Mouse (Mus musculus) liver, adult 2 months (tissue): ENCODE measurements around the gene Kbtbd4. TPM values are rescaled to one million over a fixed set of nuclear protein-coding genes. Genes with fewer than 3 reads are reported as not detected.
A peak's percentile ranks its signal among the peaks of the same experiment; 100 is the strongest.

Experiments
- DNase-seq: peaks from one replicate; pipeline ENCODE4 v3.0.0-alpha.2; 2011; ENCODE audit warnings: low read depth, low spot score; ENCODE audit errors: extremely low read depth
- H3K27ac ChIP-seq: fragments of 200-500 bp; replicated peaks from 2 replicates; pipeline ENCODE4 v1.5.1; 2012; ENCODE audit warnings: low read depth, mild to moderate bottlenecking, control low read depth, inconsistent platforms, low read length; ENCODE audit not compliant: insufficient read depth
- H3K27me3 ChIP-seq: fragments of 200-500 bp; 2 replicates; pipeline ENCODE4 v1.6.1; 2012; ENCODE audit warnings: mild to moderate bottlenecking, moderate library complexity, low read length, inconsistent platforms; ENCODE audit not compliant: control insufficient read depth, insufficient read depth
- H3K36me3 ChIP-seq: fragments of 200-500 bp; 2 replicates; pipeline ENCODE4 v1.6.1; 2012; ENCODE audit warnings: low read length, inconsistent platforms; ENCODE audit not compliant: control insufficient read depth, insufficient read depth
- H3K4me1 ChIP-seq: fragments of 200-500 bp; 2 replicates; pipeline ENCODE4 v1.6.1; 2011; ENCODE audit warnings: low read length; ENCODE audit not compliant: control insufficient read depth, insufficient read depth
- H3K4me3 ChIP-seq: fragments of 200-500 bp; 2 replicates; pipeline ENCODE4 v1.5.1; 2011; ENCODE audit warnings: low read depth, mild to moderate bottlenecking, control low read depth, low read length, moderate library complexity; ENCODE audit not compliant: insufficient read depth
- H3K79me2 ChIP-seq: fragments of 200-500 bp; 2 replicates; pipeline ENCODE4 v1.6.1; 2012; ENCODE audit warnings: inconsistent platforms, mild to moderate bottlenecking, low read length, moderate library complexity; ENCODE audit not compliant: control insufficient read depth, insufficient read depth
- H3K9ac ChIP-seq: fragments of 200-500 bp; 2 replicates; pipeline ENCODE4 v1.6.1; 2012; ENCODE audit warnings: low read depth, mild to moderate bottlenecking, control low read depth, inconsistent platforms, low read length
- CTCF ChIP-seq: fragments of 200-500 bp; IDR thresholded peaks from 2 replicates; pipeline ENCODE4 v1.5.1; 2011; ENCODE audit warnings: low read depth, low read length, control low read depth
- POLR2A ChIP-seq: fragments of 200-500 bp; IDR thresholded peaks from 2 replicates; pipeline ENCODE4 v1.6.1; 2011; ENCODE audit warnings: low read length, control low read depth; ENCODE audit not compliant: insufficient read depth; ENCODE audit errors: extremely low read depth
- WGBS: fragments of 180-500 bp; shearing (Covaris S2); methylation state at CpG from one replicate; pipeline ENCODE4 v1.1.7; 2018; 5-methylcytosine and 5-hydroxymethylcytosine counted together
- polyA plus RNA-seq: library from polyadenylated mRNA; depleted of rRNA; stranded (reverse); fragments of >200 nt; gene quantifications from 2 replicates; pipeline ENCODE4 v1.2.3, GENCODE M21; 2012
- total RNA-seq: library from RNA; depleted of rRNA; stranded (reverse); fragments of >200 nt; gene quantifications from 2 replicates; pipeline ENCODE4 v1.2.3, GENCODE M21; 2014

The Kbtbd4 gene
- total and polyA plus RNA-seq, 2 experiments: 9.0 to 13.5 TPM

DNA sequence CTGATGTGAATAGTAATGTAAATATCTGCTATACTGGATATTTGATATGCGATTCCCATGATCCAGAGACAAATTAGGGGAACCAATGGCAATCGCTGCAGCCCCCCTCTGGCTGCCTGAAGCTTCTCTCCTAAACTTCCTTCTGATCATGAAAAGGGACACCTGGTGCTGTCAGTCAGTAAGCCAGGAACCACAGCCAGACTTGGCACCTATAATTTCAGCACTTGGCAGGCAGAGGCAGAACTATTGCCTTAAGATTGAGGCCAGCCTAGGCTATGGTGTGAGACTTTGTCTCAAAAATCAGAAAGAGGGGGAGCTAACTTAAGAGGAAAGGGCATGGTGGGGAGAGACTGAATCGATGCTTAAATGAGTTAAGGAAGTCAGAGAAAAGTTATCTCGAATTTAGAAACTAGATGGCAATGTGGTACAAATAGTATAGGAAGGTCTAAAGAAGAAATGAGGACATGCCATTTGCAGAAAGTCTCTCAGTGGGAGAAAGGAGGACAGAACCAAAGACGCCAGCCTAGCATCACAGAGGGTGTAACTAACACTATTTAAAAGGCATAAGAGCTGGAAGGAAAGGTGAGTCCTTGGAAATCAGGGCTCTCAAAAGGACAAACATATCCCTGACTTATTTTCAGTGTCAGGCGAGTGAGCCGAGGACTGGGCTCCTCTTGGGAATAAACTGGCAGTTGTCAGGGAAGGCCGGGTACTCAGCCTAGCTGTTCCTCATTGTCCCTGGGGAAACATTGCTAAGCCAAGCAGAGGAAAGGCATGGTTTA lies 33.2 kb upstream of the Kbtbd4 start:
- Histone ChIP-seq H3K4me3 (no peak overlapping the region), H3K79me2 (no peaks in the 10 kb centered on the region), H3K36me3 (peaks cover 12% of the 10 kb centered on the region), H3K27ac (no peak overlapping the region), H3K9ac (no peak overlapping the region), H3K27me3 (no peaks in the 10 kb centered on the region), H3K4me1 (no peaks in the 10 kb centered on the region)
- DNase-seq: no peak
- TF ChIP-seq POLR2A (no peak), CTCF (no peak)
- 75% methylated on average over 8 of the region's 8 CpGs for WGBS

GRCm38 (mm10) chr2:90874025-90874424 lies 30.5 kb upstream of the Kbtbd4 start:
- Histone ChIP-seq H3K79me2 (no peaks in the 10 kb centered on the region), H3K4me3 (no peak overlapping the region), H3K9ac (no peak overlapping the region), H3K27me3 (no peaks in the 10 kb centered on the region), H3K4me1 (no peaks in the 10 kb centered on the region), H3K36me3 (no peaks in the 10 kb centered on the region), H3K27ac (no peak overlapping the region)
- no peak for TF ChIP-seq POLR2A
- no peak for TF ChIP-seq CTCF
- 88% methylated on average over 1 of the region's 1 CpGs for WGBS
- DNase-seq: peak; percentile 54

DNA sequence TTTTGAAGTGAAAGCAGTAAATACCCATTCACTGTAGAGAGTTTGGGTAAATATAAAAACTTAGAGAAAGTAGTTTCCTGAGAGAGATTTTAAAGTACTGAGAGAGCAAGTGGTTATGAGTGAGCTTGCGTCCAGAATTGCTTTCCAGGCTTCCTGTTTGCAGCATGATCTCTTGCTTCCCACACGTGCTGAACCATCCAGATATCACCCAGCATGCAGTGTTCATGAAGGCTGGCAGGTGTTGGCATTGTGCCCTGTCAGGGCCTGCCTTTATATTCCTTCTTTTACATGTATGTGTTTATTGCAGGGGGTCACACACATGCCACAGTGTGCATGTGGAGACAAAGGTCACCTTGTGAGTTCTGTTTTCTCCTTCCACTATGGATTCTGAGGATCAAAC lies 29.3 kb upstream of the Kbtbd4 start:
- no peaks in the 10 kb centered on the region for H3K36me3 ChIP-seq
- TF ChIP-seq CTCF (no peak), POLR2A (no peak)
- H3K27ac ChIP-seq: no peak overlapping the region
- H3K4me1 ChIP-seq: no peaks in the 10 kb centered on the region
- no peak for DNase-seq
- H3K4me3 ChIP-seq: no peak overlapping the region
- no peaks in the 10 kb centered on the region for H3K27me3 ChIP-seq
- no peak overlapping the region for H3K9ac ChIP-seq
- 79% methylated on average over 2 of the region's 2 CpGs for WGBS
- no peaks in the 10 kb centered on the region for H3K79me2 ChIP-seq

DNA sequence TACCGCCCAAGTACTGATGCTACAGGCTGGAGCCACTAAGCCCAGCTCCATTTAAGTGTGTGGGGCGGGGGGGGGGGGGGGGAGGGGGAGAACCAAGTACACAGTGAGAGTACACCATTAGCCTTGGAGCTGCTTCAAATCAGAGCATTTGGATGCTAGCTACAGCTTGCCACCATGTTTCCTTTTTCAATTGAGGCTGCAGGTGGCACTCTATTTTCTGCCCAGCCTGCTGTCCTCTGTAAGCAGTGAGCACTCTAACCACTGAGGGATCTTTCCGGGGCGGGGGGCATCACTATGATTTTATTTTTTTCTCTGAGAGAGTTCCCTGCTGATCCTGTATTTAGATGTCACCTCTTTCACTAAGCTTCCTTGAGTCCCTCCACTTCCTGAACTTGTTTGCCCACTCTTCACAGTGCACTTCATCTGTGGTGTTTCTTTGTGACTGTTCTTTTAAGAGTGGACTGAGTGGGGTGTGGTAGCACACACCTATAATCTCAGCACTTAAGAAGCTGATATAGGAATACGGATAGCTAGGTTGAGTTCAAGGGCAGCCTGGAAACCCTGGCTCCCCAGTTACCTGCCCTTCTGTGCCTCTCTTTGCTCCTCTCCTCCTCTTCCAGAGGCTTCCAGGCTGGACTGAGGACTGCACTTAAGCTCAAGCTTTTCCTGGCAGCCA lies 26.8 kb upstream of the Kbtbd4 start:
- Histone ChIP-seq H3K27ac (no peak overlapping the region), H3K27me3 (no peaks in the 10 kb centered on the region), H3K4me3 (no peak overlapping the region), H3K4me1 (no peaks in the 10 kb centered on the region), H3K79me2 (no peaks in the 10 kb centered on the region), H3K36me3 (no peaks in the 10 kb centered on the region), H3K9ac (no peak overlapping the region)
- WGBS: 67% methylated on average over 5 of the region's 5 CpGs
- TF ChIP-seq CTCF: no peak
- no peak for DNase-seq

DNA sequence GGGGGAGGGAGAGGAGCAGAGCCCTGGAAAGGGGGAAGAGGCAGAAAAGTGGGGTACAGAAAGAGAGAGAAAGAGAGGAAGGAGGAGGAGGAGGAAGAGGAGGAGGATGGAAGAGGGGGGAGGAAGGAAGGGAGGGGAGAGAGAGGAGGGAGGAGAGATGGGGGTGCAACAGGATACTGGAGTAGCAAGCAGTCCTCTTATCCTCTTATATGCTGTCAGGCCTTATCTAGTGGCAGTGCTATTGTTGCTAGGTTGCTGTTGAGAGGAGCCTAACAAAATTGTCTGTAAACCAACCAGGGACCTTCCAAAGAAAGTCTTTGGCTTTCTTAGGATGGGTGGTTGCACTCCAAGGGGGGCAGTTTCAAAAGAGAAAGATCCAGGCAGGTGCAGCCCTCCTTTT lies 25.1 kb upstream of the Kbtbd4 start:
- Histone ChIP-seq H3K27ac (no peak overlapping the region), H3K9ac (no peak overlapping the region), H3K79me2 (no peaks in the 10 kb centered on the region), H3K27me3 (no peaks in the 10 kb centered on the region), H3K36me3 (no peaks in the 10 kb centered on the region), H3K4me3 (no peak overlapping the region), H3K4me1 (no peaks in the 10 kb centered on the region)
- no peak for DNase-seq
- no peak for TF ChIP-seq POLR2A

DNA sequence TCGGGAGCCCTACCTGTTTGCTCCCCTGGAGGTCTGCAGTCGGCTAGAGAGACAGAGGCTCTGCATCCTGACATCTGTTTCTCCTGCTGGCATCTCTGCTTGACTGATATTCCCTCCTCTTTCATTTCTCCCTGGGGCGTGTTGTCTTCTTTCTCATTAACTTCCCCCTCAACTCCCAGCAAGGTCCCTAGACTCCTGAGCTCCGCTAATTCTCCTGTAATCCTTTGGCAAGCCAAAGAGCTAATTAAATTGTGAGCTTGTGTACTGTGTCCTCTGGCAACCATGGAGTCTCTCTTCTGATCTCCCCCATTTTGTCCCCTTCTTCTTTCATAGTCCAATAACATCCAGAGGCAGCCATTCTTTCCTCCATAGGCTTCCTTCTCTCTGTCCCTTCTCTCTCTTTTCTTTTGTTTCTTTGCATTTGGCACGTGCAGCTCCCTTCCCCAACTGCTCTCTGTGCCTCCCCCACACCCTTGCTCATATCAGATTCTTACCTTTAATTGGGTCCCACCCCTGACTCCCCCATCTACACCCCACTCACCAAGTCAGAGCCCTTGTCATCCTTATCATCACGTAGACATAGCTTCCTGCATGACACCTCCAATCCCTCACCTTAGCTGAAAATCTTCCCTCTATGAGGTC lies 24.3 kb upstream of the Kbtbd4 start:
- no peaks in the 10 kb centered on the region for H3K79me2 ChIP-seq

More for the DNA sequence above, 24.3 kb upstream of the Kbtbd4 start:
- no peak overlapping the region for H3K4me3 ChIP-seq
- TF ChIP-seq CTCF (no peak), POLR2A (no peak)
- no peak overlapping the region for H3K27ac ChIP-seq
- no peaks in the 10 kb centered on the region for H3K36me3 ChIP-seq
- H3K9ac ChIP-seq: no peak overlapping the region
- 63% methylated on average over 6 of the region's 6 CpGs for WGBS
- H3K4me1 ChIP-seq: no peaks in the 10 kb centered on the region
- no peak for DNase-seq
- no peaks in the 10 kb centered on the region for H3K27me3 ChIP-seq
